Mouse (Mus musculus) neural tube, embryonic 13.5 days (tissue): Measurements from ENCODE around the gene Armcx2. TPM values are rescaled to one million over a fixed set of nuclear protein-coding genes. Genes with fewer than 3 reads are reported as not detected.

Experiments
- microRNA-seq: library from miRNA; unstranded; fragments of <30 nt; microRNA quantifications from one replicate; pipeline ENCODE4, GENCODE M21; 2016
- polyA plus RNA-seq: library from polyadenylated mRNA; unstranded; fragments of >200 nt; fragmentation: Nextera tagmentation; extraction: Ambion mirVana; gene quantifications from 2 replicates; pipeline ENCODE4 v1.2.1, GENCODE M21; 2015

Armcx2 gene
- polyA plus RNA-seq, 1 experiment from 2014 or later, result 87.0 TPM

Small RNA genes within 50 kb of the gene (microRNA-seq; reads per million reads assigned to microRNA genes)
- not detected for gene Mir7093

Other genes with a start within 250 kb of the Armcx2 start
- 0.94 and 1.0 TPM in 2 replicates for gene Btk, start 225.7 kb downstream of the Armcx2 start, polyA plus RNA-seq
- 191 and 228 TPM in 2 replicates for gene Rpl36a, start 223.6 kb downstream of the Armcx2 start, polyA plus RNA-seq
- 3.4 and 4.2 TPM in 2 replicates for gene Gla, start 208.1 kb downstream of the Armcx2 start, polyA plus RNA-seq
- gene Hnrnph2, start 208.0 kb downstream of the Armcx2 start, polyA plus RNA-seq, result 154 and 171 TPM in 2 replicates
- 5.6 and 5.7 TPM in 2 replicates for gene Armcx4, start 122.7 kb downstream of the Armcx2 start, polyA plus RNA-seq
- 88.0 and 88.5 TPM in 2 replicates for gene Armcx1, start 91.3 kb downstream of the Armcx2 start, polyA plus RNA-seq
- gene Armcx6, start 57.8 kb downstream of the Armcx2 start, polyA plus RNA-seq, result 32.5 and 33.8 TPM in 2 replicates
- gene Armcx3, start 52.6 kb downstream of the Armcx2 start, polyA plus RNA-seq, result 73.3 and 80.0 TPM in 2 replicates
- gene Nxf2, start 155.5 kb upstream of the Armcx2 start, polyA plus RNA-seq, result 0.42 and 0.48 TPM in 2 replicates
- gene Zmat1, start 200.0 kb upstream of the Armcx2 start, polyA plus RNA-seq, result 6.4 and 8.3 TPM in 2 replicates